Mouse (Mus musculus) adrenal gland, postnatal 25 days (tissue): ENCODE measurements around the gene Slc23a2. TPM values are rescaled to one million over a fixed set of nuclear protein-coding genes. Genes with fewer than 3 reads are reported as not detected.

Source experiments
- DNase-seq: peaks from one replicate; pipeline ENCODE4 v3.0.0; 2021; ENCODE audit warnings: mixed read lengths
- total RNA-seq: library from RNA; stranded (reverse); gene quantifications from 2 replicates; pipeline ENCODE4 v1.2.3, GENCODE M21; 2021

Slc23a2 gene
- total RNA-seq, 1 experiment from 2014 or later = 61.4 TPM

DNA sequence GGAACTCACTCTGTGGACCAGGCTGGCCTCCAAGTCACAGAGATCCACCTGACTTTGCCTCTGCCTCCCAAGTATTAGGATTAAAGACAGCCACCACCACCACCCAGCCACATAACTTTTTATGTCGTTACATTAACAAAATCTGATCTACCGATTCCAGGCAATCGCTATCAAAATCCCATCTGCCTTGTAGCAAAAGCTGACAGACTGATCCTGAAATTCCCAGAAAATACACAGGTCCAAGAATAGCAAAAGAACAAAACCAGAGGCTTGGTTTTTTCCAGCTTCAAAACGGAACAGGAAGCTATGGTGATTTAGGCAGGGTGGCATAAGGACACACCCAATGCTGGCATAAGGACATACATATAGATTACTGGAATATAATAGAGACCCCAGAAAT lies 10.2 kb downstream of the Slc23a2 start:
- DNase-seq = no peak

GRCm38 (mm10) chr2:132133436-132133835 lies 11.5 kb downstream of the Slc23a2 start:
- DNase-seq = no peak

- DNase-seq = peak; percentile 75
Measured at GRCm38 (mm10) chr2:132131266-132131665, 13.6 kb downstream of the Slc23a2 start.

GRCm38 (mm10) chr2:132129980-132130379 lies 14.9 kb downstream of the Slc23a2 start:
- DNase-seq = no peak

- DNase-seq = no peak
Measured at GRCm38 (mm10) chr2:132129247-132129646, 15.7 kb downstream of the Slc23a2 start.

- no peak for DNase-seq
Measured at GRCm38 (mm10) chr2:132127904-132128303, 17.0 kb downstream of the Slc23a2 start.

- no peak for DNase-seq
Measured at GRCm38 (mm10) chr2:132126292-132126691, 18.6 kb downstream of the Slc23a2 start.

DNA sequence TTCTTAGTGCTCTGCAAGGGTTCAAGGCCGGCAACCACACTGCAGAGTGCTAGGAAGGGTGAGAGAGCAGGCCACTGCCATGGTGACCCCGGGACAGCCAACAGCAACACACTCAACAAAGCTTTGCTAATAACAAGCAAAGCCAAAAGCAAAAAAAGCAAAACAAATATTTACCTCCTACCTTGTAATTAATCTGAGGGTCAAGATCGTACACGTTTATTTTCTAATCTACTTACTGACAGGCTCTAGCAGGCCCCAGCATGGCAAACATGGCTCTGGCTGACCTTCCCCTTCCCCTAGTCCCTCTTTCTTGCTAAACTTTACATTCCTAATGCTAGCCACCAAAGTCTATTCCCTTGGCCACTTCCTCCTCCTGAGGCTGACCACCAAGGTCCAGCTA lies 21.8 kb downstream of the Slc23a2 start:
- no peak for DNase-seq

- DNase-seq = no peak
Measured at GRCm38 (mm10) chr2:132121050-132121449, 23.9 kb downstream of the Slc23a2 start.

- DNase-seq = no peak
Measured at GRCm38 (mm10) chr2:132118646-132119045, 26.3 kb downstream of the Slc23a2 start.

DNA sequence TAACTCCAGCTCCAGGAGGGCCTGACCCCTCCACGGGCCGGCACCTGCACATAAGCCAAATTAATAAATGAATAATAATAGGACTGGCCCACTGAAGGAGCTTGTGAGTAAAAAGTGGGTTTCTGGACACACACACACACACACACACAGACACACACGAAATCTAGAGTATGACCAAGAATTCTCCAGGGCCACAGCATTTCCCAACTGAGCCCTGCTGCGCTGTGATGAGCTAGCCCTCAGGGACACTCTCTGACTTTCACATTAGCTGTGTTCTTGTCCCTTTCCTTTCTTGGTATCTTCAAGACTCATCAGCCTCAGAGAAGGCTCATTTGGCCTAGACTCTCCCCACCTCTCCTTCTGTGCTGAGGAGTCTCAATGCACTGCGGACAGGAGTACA lies 29.0 kb downstream of the Slc23a2 start:
- no peak for DNase-seq

DNA sequence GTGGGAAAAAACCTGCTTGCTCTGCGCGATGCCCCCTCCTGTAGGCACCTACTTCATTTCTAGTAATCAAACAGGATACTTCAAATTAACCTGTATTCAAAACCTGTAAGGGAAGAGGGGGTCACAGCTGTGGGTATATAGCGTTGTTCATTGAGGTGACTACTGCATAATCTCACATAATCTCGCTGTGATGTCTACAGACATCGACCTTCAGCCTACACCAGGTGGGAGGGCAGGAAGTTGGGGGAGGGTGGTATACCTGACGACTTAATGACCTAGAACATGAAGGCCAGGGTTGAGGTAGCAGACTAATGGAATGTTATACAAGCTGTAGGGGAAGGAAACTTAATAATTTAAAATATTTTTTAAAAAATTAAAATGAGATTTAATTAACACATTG lies 29.6 kb downstream of the Slc23a2 start:
- no peak for DNase-seq

DNA sequence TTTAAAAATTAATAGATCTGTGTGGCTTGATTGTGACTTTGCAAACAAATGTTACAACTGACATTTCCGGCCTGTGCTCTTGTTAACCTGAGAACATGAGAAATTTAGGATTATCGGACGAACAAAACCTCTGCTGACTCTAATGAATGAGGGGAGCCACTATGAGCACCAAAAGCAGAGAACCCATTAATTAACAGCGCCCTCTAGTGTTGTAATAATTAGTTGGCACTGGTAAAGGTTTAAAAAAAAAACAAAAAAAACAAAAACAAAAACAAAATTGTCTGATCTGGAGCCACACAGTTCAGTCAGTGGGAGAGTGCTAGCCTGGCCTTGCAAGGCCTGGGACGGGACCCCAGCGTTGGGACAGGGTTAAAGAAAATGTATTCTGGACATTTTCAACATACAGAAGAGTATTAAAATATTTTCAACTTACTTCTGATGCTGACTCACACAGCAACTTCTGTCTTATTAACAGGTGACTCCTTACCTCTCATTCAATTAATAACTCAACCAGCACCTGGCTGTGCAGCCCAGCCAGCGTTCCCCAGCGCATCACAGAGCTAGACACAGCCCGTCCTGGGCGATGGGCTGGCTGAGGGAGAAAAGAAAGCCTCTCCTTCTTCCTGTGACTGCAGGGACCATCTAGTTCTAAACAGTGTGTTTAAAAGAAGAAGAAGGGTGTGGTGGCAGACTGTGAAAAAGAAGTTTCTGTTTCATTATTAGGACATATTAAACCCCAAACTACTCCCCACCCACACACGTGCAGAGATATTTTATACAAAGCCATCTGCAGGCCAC lies 30.7 kb downstream of the Slc23a2 start:
- no peak for DNase-seq

- no peak for DNase-seq
Measured at GRCm38 (mm10) chr2:132112319-132112718, 32.6 kb downstream of the Slc23a2 start.

DNA sequence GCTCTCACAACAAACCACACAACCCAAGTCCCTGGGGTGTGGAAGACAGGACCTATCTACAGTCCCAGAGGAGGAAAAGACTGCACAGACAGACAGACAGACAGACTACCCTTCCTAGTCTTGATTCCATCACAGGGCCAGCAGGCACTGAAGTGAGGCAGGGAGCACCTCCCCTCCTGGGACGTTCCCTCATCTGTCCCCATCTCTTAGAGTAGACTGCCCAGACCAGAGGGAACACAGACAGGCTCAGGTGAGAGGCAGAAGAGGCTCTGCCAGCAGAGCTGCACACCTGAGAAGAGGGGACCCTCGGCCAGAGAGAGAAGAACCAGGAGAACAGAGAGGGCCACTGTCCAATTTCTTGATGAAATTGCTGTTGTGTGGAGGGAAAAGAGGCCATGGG lies 33.0 kb downstream of the Slc23a2 start:
- no peak for DNase-seq

DNA sequence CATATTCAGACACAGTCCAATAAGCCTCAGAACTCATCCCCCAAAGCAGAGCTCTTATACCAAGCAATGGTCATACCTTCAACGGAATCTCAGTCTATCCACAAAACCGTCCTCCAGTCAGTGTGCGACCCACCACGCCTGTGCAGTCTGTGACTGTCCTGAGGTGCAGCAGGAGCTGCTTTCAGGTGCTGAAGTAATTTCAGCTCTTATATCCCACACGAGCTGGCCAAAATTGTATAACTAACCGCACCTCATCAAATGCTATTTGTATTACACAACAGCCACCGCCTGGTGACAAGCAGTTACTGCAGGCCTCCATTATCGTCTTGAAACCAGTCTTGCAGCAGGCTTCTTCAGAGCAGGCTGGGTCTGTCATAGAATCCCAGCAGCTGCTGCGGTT lies 33.6 kb downstream of the Slc23a2 start:
- peak; percentile 38 for DNase-seq

DNA sequence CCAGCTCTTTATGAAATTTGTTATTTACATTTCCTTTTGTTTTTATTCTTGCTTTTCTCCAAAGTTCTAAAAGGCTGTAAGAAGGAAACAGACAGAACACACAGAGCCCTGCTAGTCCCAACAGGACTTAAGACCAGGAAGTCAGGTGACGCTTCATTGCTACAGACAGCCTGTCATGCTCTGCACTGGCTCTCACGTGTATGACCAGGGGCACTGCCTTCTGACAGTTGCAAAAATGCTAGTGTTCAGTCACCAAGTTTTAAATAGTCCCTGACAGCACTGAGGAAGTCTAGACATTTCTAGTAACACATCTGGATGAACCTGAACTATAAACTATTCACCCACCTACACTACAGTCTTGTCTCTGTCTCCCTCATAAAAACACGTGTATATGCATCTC lies 34.2 kb downstream of the Slc23a2 start:
- DNase-seq = no peak

DNA sequence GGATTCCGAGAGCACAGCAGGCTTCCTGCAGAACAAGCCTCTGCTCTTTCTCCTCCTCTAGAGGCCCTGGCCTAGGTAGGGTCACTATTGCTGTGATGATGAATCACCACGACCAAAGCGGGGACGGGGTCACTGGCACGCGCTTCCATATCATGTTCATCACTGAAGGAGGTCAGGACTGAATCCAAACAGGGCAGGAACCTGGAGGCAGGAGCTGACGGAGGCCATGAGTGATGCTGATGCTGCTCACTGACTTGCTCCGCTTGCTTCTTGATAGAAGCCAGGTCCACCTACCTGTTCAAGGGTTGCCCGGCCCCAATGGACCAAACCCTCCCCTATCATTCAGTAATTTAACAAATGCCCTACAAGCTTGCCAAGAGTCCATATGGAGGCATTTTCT lies 35.9 kb downstream of the Slc23a2 start:
- DNase-seq = no peak

- no peak for DNase-seq
Measured at GRCm38 (mm10) chr2:132107611-132108010, 37.3 kb downstream of the Slc23a2 start.

GRCm38 (mm10) chr2:132106069-132106468 lies 38.8 kb downstream of the Slc23a2 start:
- peak; percentile 49 for DNase-seq

DNA sequence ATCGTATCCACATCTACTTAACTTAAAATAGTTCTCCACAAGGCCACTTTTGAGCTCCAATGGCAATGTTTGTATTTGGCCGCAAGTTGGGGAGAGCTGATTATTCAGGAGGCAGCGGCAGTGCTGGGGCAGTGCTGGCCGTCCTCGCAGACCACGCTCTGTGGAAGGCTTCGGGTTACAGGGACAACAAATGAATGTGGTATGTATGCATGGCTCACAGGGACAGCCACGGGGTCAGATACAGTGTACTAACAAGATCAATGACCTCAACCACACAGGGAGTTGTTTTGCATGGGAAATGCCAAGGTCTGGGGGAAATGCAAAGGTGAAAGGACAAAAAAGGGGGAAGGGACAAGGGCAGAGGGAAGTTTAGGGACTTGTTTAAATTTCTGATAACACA lies 41.6 kb downstream of the Slc23a2 start:
- peak; percentile 34 for DNase-seq

DNA sequence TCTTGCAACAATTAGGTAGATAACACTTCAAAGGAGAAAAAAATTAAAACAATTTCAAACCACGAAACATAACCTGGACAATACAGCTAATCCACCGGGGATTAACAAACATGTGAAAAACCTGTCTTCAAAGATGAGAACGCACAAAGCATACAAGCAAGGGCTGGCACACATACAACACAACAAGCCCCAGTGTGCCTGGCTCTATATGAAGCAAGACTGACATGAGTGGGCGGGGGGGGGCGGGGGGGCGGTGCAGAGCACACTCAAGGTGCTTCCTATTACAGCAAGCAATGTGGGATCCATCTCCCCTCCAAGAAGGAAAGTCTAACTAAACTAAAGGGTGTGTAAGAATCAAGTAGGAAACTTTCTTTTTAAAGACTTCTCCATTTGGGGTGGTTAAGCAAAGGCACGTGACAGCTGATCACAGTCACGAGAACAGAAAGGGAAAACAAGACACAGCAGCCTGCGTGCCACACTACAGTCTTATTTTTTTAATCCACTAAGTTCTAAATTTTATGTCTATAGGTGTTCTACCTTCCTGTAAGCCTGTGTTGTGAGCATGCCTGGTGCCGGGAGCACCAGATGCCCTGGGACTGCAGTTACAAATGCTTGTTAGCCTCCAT lies 42.3 kb downstream of the Slc23a2 start:
- DNase-seq = no peak

DNA sequence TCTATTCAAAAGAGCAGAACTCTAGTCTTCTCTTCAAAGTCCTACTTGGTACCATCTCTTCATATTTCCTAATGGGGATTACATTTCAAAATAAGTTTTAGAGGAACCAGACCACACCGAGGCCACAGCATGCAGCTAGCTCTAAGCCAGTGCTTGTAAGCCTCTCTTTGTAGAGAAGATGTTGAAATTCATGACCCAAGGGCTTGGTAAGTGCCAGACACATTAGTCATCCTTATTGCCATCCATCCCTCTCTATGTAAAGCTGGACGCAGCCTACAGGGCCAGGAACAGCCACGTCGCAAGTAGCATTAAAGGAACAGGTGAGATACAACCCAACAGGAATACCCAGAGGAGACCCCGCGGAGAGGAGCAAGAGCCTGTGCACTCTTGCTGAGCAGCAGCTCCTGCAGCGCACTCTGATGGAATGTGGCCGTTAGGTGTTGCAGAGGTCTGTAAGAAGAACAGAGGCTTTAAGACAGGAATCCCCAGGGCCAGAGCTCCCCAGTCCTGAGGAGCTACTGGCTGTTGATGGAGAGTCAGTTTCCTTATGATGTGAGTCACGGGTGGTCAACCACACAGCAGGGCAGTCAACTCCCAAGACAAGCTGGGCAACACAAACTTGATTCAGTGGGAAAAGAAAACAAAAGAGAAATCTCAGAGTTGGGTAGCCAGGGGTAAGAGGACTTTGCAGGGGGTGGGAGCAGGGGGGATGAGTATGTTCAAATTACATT lies 45.8 kb downstream of the Slc23a2 start:
- no peak for DNase-seq
